Mouse (Mus musculus): ENCODE data around the gene Olfr348. TPM values are rescaled to one million over a fixed set of nuclear protein-coding genes. Genes with fewer than 3 reads are reported as not detected.

Olfr348 gene
- not detected in 2 replicates for polyA plus RNA-seq (2016; fragmentation: Nextera tagmentation; extraction: Ambion mirVana)

GRCm38 (mm10) chr2:36783976-36784375, at the start of gene Olfr348:
TSS of gene Olfr348 (plus strand) at chr2:36784276.
- no peak within 1 kb of the TSS for H3K27ac ChIP-seq
- no peak for DNase-seq (ENCODE audit: low spot score)
- H3K27me3 ChIP-seq (ENCODE audit: low read depth, poor library complexity, severe bottlenecking), result no peaks in the 10 kb centered on the region
- H3K36me3 ChIP-seq, result no peaks in the 10 kb centered on the region
- no peaks in the 10 kb centered on the region; the same call in 1 of the 2 replicates for H3K9me3 ChIP-seq (replicated peaks)
- no peaks in the 10 kb centered on the region for H3K4me1 ChIP-seq
- no peak within 1 kb of the TSS for H3K4me3 ChIP-seq
- WGBS, result 75% methylated on average over 2 of the region's 2 CpGs

DNA sequence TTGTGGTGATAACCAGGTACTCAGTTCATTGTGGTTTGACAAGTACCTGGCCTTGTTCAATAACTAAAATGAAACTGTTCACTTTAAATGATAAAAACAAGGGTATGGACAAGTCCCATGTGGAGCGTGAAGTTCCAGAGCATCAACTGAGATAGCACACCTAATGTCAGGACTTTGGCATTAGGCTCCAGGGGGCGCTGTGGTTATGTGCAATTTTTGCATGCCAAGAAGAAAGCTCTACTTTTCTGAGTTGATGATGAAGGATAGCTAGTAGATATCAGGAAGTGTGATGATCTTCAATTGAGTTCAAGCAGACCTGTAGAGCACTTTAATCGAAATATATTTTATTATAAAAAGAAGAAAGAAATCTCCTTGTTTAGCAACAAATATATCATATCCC, 47.9 kb upstream of the Olfr348 start:
- 60% methylated on average over 3 of the region's 3 CpGs for WGBS
- Histone ChIP-seq H3K9me3 (replicated peaks) (no peaks in the 10 kb centered on the region), H3K36me3 (no peaks in the 10 kb centered on the region), H3K27ac (no peak overlapping the region), H3K4me3 (no peak overlapping the region), H3K27me3 (ENCODE audit: low read depth, poor library complexity, severe bottlenecking) (no peaks in the 10 kb centered on the region), H3K4me1 (no peaks in the 10 kb centered on the region)
- no peak for DNase-seq (ENCODE audit: low spot score)

- no peaks in the 10 kb centered on the region for H3K27me3 ChIP-seq (ENCODE audit: low read depth, poor library complexity, severe bottlenecking)
- WGBS, result 88% methylated on average over 2 of the region's 2 CpGs
Observed at GRCm38 (mm10) chr2:36790238-36790637, 6.2 kb downstream of the Olfr348 start, which contains the start of gene Olfr50. TSS of gene Olfr50 (plus strand) at chr2:36790538.

DNA sequence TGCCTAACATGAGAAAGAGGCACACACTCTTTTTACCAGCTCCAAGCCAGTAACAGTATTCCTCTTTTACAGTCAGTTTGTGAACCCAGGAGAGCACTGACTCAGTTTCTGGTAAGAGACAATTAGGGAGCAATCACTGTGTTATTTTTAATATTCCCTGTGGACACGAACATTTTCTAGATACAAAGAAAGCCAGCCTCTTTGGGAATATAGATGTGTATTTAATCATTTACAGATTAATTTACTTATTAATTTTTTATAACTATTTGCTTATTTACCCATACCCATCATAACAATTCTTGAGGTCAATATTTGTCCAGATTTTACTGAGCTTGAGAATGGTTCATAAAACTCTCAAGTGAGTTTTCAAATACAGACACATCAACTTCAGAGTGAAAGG, 32.9 kb downstream of the Olfr348 start, which contains the start of gene Olfr3:
Gene Olfr3 (minus strand): TSS at position 101 of the 400 bp plus-strand sequence.
- Histone ChIP-seq H3K27ac (no peak within 1 kb of the TSS), H3K27me3 (ENCODE audit: low read depth, poor library complexity, severe bottlenecking) (no peaks in the 10 kb centered on the region), H3K36me3 (no peaks in the 10 kb centered on the region), H3K4me1 (no peaks in the 10 kb centered on the region), H3K4me3 (no peak within 1 kb of the TSS), H3K9me3 (replicated peaks) (0 out of 2 replicates have a peak, but pooled peaks cover 4% of the 10 kb centered on the region)
- 89% methylated on average over 1 of the region's 1 CpGs for WGBS
- DNase-seq (ENCODE audit: low spot score), result no peak

More at GRCm38 (mm10) chr2:36790238-36790637, 6.2 kb downstream of the Olfr348 start, which contains the start of gene Olfr50:
- no peaks in the 10 kb centered on the region for H3K36me3 ChIP-seq
- H3K4me3 ChIP-seq, result no peak within 1 kb of the TSS
- H3K27ac ChIP-seq, result no peak within 1 kb of the TSS
- H3K4me1 ChIP-seq, result no peaks in the 10 kb centered on the region
- no peak for DNase-seq (ENCODE audit: low spot score)
- H3K9me3 ChIP-seq (replicated peaks), result peaks cover 2% of the 10 kb centered on the region; the same call in 1 of the 2 replicates

Other genes with a start within 250 kb of the Olfr348 start
- gene Olfr344, start 217.6 kb upstream of the Olfr348 start, polyA plus RNA-seq (2016; fragmentation: Nextera tagmentation; extraction: Ambion mirVana), result not detected in 2 replicates
- gene Olfr345, start 144.2 kb upstream of the Olfr348 start, polyA plus RNA-seq (2016; fragmentation: Nextera tagmentation; extraction: Ambion mirVana), result not detected in 2 replicates
- gene Olfr346, start 98.5 kb upstream of the Olfr348 start, polyA plus RNA-seq (2016; fragmentation: Nextera tagmentation; extraction: Ambion mirVana), result not detected in 2 replicates
- not detected in 2 replicates for gene Olfr347, start 52.4 kb upstream of the Olfr348 start, polyA plus RNA-seq (2016; fragmentation: Nextera tagmentation; extraction: Ambion mirVana)
- not detected in 2 replicates for gene Olfr50, start 6.3 kb downstream of the Olfr348 start, polyA plus RNA-seq (2016; fragmentation: Nextera tagmentation; extraction: Ambion mirVana)
- not detected in 2 replicates for gene Olfr3, start 32.8 kb downstream of the Olfr348 start, polyA plus RNA-seq (2016; fragmentation: Nextera tagmentation; extraction: Ambion mirVana)
- gene Olfr350, start 62.0 kb downstream of the Olfr348 start, polyA plus RNA-seq (2016; fragmentation: Nextera tagmentation; extraction: Ambion mirVana), result not detected in 2 replicates
- gene Olfr351, start 78.4 kb downstream of the Olfr348 start, polyA plus RNA-seq (2016; fragmentation: Nextera tagmentation; extraction: Ambion mirVana), result not detected in 2 replicates
- gene Olfr352, start 84.2 kb downstream of the Olfr348 start, polyA plus RNA-seq (2016; fragmentation: Nextera tagmentation; extraction: Ambion mirVana), result not detected in 2 replicates
- gene Olfr353, start 108.7 kb downstream of the Olfr348 start, polyA plus RNA-seq (2016; fragmentation: Nextera tagmentation; extraction: Ambion mirVana), result not detected in 2 replicates
- not detected in 2 replicates for gene Olfr354, start 121.4 kb downstream of the Olfr348 start, polyA plus RNA-seq (2016; fragmentation: Nextera tagmentation; extraction: Ambion mirVana)
- not detected in 2 replicates for gene Olfr355, start 144.6 kb downstream of the Olfr348 start, polyA plus RNA-seq (2016; fragmentation: Nextera tagmentation; extraction: Ambion mirVana)
- gene Olfr356, start 152.8 kb downstream of the Olfr348 start, polyA plus RNA-seq (2016; fragmentation: Nextera tagmentation; extraction: Ambion mirVana), result not detected in 2 replicates
- not detected in 2 replicates for gene Olfr357, start 209.6 kb downstream of the Olfr348 start, polyA plus RNA-seq (2016; fragmentation: Nextera tagmentation; extraction: Ambion mirVana)
- gene Olfr358, start 225.1 kb downstream of the Olfr348 start, polyA plus RNA-seq (2016; fragmentation: Nextera tagmentation; extraction: Ambion mirVana), result not detected in 2 replicates